Mouse (Mus musculus) liver, adult 2 months (tissue): ENCODE results near the gene 5730596B20Rik.

Experiments used
- CTCF ChIP-seq: fragments of 200-500 bp; IDR thresholded peaks from 2 replicates; pipeline ENCODE4 v1.5.1; 2011; ENCODE audit warnings: low read depth, low read length, control low read depth
- POLR2A ChIP-seq: fragments of 200-500 bp; IDR thresholded peaks from 2 replicates; pipeline ENCODE4 v1.6.1; 2011; ENCODE audit warnings: low read length, control low read depth; ENCODE audit not compliant: insufficient read depth; ENCODE audit errors: extremely low read depth

GRCm38 (mm10) chr6:52163366-52164031 is 13.8 kb upstream of the 5730596B20Rik start:
- TF ChIP-seq POLR2A (no peak), CTCF (no peak)
